Mouse (Mus musculus): ENCODE results near the gene Spata18. TPM values are rescaled to one million over a fixed set of nuclear protein-coding genes. Genes with fewer than 3 reads are reported as not detected.

The Spata18 gene
- polyA plus RNA-seq, 1 experiment: not detected

DNA sequence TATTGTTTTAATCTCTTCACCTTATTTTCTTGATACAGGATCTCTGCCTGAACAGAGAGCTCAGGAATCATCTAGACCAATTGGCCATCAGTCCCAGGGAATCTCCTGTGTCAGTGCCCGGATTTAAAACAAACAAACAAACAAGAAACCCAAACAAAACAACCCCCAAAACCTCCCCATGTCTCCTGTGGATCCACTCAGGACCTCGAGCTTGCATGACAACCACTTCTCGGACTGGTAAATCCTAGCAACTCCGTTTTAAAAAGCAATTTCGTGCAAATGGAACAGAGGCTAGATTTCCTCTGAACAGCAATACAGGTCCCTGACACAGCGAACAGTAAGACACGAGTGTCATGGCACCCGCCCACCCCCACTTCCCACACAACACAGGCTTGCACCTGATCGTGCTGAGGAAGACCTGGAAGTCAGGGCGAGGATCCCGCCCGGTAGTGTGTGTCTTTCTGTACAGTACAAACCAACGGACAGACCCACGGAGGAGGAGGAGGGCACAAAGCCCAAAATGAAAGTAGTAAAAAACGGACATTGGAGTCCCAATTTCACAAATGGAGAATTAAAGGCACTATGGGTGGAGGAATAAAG lies 714 bp upstream of the Spata18 start:
- H3K36me3 ChIP-seq (replicated peaks; ENCODE audit: low read length): no peaks in the 10 kb centered on the region
- peak overlapping the region; percentile 92 for H3K4me3 ChIP-seq (replicated peaks)
- H3K4me1 ChIP-seq: peaks cover 59% of the 10 kb centered on the region
- peaks cover 74% of the 10 kb centered on the region for H3K27me3 ChIP-seq (replicated peaks)
- TF ChIP-seq FLI1 (IDR thresholded peaks at IDR 0.05; ENCODE audit: low read length): no peak
- no peak for TF ChIP-seq GATA1 (IDR thresholded peaks at IDR 0.05; ENCODE audit: borderline replicate concordance, low read length)
- no peaks in the 10 kb centered on the region for H3K9me3 ChIP-seq

GRCm38 (mm10) chr5:73651855-73652201 lies 649 bp downstream of the Spata18 start:
- peaks cover 70% of the 10 kb centered on the region for H3K27me3 ChIP-seq (replicated peaks)
- H3K9me3 ChIP-seq: no peaks in the 10 kb centered on the region
- H3K36me3 ChIP-seq (replicated peaks; ENCODE audit: low read length): no peaks in the 10 kb centered on the region
- peaks cover 50% of the 10 kb centered on the region for H3K4me1 ChIP-seq
- peak overlapping the region; percentile 92 for H3K4me3 ChIP-seq (replicated peaks)
- TF ChIP-seq GATA1 (IDR thresholded peaks at IDR 0.05; ENCODE audit: borderline replicate concordance, low read length): no peak
- TF ChIP-seq FLI1 (IDR thresholded peaks at IDR 0.05; ENCODE audit: low read length): no peak

- H3K4me3 ChIP-seq (replicated peaks): no peak overlapping the region
- H3K36me3 ChIP-seq (replicated peaks; ENCODE audit: low read length): no peaks in the 10 kb centered on the region
- no peaks in the 10 kb centered on the region for H3K9me3 ChIP-seq
- TF ChIP-seq FLI1 (IDR thresholded peaks at IDR 0.05; ENCODE audit: low read length): no peak
- TF ChIP-seq GATA1 (IDR thresholded peaks at IDR 0.05; ENCODE audit: borderline replicate concordance, low read length): no peak
- no peaks in the 10 kb centered on the region for H3K4me1 ChIP-seq
- peaks cover 26% of the 10 kb centered on the region for H3K27me3 ChIP-seq (replicated peaks)
Observed at GRCm38 (mm10) chr5:73666695-73667094, 15.5 kb downstream of the Spata18 start.

DNA sequence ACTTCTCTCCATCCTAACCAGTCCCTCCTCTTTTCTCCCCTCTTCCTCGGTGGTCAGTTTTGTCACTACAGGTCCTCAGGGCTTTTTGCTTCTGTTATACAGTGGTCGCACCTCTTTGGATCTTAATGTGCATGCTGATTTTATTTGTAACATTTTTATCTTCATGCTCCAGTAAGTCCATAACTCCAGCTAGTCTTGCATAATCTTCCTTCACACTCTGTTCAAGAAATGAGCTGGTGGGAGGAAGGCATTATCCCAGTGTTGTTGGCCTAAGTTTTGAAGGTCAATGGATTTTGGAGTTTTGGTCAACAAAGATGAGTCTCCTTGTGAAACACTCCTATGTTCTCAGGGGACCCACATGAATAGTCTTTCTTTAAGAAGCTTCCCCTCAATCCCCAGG lies 16.7 kb downstream of the Spata18 start:
- Histone ChIP-seq H3K4me1 (no peaks in the 10 kb centered on the region), H3K27me3 (replicated peaks) (peaks cover 23% of the 10 kb centered on the region), H3K9me3 (no peaks in the 10 kb centered on the region), H3K4me3 (replicated peaks) (no peak overlapping the region), H3K36me3 (replicated peaks; ENCODE audit: low read length) (no peaks in the 10 kb centered on the region)
- TF ChIP-seq FLI1 (IDR thresholded peaks at IDR 0.05; ENCODE audit: low read length): no peak
- no peak for TF ChIP-seq GATA1 (IDR thresholded peaks at IDR 0.05; ENCODE audit: borderline replicate concordance, low read length)

- Histone ChIP-seq H3K4me1 (no peaks in the 10 kb centered on the region), H3K4me3 (replicated peaks) (no peak overlapping the region), H3K27me3 (replicated peaks) (peaks cover 19% of the 10 kb centered on the region), H3K9me3 (no peaks in the 10 kb centered on the region), H3K36me3 (replicated peaks; ENCODE audit: low read length) (no peaks in the 10 kb centered on the region)
- no peak for TF ChIP-seq FLI1 (IDR thresholded peaks at IDR 0.05; ENCODE audit: low read length)
- TF ChIP-seq GATA1 (IDR thresholded peaks at IDR 0.05; ENCODE audit: borderline replicate concordance, low read length): no peak
Observed at GRCm38 (mm10) chr5:73669386-73669785, 18.2 kb downstream of the Spata18 start.

DNA sequence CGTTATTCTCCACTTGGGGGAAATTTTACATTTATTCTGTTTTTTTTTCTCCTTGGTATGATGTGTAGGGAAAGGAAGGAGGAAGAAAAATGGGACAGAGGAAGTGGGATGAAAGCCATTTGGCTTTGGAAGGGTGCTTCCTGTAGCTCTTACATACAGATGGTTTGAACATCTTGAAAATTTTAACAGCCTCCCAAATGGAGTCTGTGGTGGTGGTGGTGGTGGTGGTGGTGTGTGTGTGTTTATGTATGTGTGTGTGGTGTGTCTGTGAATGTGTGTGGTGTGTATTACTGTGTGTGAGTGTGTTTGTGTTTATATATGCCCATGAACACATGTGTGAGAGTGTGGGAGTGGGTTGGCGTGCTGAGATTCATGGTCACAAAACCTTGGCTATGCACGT lies 24.4 kb downstream of the Spata18 start:
- Histone ChIP-seq H3K4me3 (replicated peaks) (no peak overlapping the region), H3K36me3 (replicated peaks; ENCODE audit: low read length) (no peaks in the 10 kb centered on the region), H3K27me3 (replicated peaks) (peaks cover 9% of the 10 kb centered on the region), H3K9me3 (no peaks in the 10 kb centered on the region), H3K4me1 (no peaks in the 10 kb centered on the region)
- no peak for TF ChIP-seq FLI1 (IDR thresholded peaks at IDR 0.05; ENCODE audit: low read length)
- TF ChIP-seq GATA1 (IDR thresholded peaks at IDR 0.05; ENCODE audit: borderline replicate concordance, low read length): no peak

GRCm38 (mm10) chr5:73676626-73677025 lies 25.4 kb downstream of the Spata18 start:
- Histone ChIP-seq H3K4me3 (replicated peaks) (no peak overlapping the region), H3K27me3 (replicated peaks) (peaks cover 12% of the 10 kb centered on the region), H3K9me3 (no peaks in the 10 kb centered on the region), H3K4me1 (no peaks in the 10 kb centered on the region), H3K36me3 (replicated peaks; ENCODE audit: low read length) (no peaks in the 10 kb centered on the region)
- no peak for TF ChIP-seq GATA1 (IDR thresholded peaks at IDR 0.05; ENCODE audit: borderline replicate concordance, low read length)
- no peak for TF ChIP-seq FLI1 (IDR thresholded peaks at IDR 0.05; ENCODE audit: low read length)

DNA sequence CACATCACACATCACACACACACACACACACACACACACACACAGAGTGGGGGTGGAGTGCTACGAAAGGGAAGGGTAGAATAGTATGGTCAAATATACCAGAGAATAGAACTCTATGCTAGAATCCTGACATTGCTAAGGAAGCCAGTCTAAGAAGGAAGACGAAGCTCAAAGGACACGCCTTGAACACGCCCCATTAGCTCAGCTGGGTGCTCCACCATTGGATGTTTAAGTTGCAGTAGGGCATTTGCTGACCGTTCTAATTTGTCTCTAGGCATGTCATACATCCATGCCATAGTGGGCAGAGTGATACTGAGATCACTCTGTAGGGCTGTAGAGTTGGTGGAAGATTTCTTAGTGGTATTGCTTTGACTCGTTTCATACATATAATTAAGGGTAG lies 32.0 kb downstream of the Spata18 start:
- Histone ChIP-seq H3K9me3 (no peaks in the 10 kb centered on the region), H3K4me1 (no peaks in the 10 kb centered on the region), H3K4me3 (replicated peaks) (no peak overlapping the region), H3K36me3 (replicated peaks; ENCODE audit: low read length) (no peaks in the 10 kb centered on the region), H3K27me3 (replicated peaks) (peaks cover 6% of the 10 kb centered on the region)
- TF ChIP-seq GATA1 (IDR thresholded peaks at IDR 0.05; ENCODE audit: borderline replicate concordance, low read length): no peak

GRCm38 (mm10) chr5:73683706-73684409 lies 32.7 kb downstream of the Spata18 start:
- Histone ChIP-seq H3K4me1 (no peaks in the 10 kb centered on the region), H3K4me3 (replicated peaks) (no peak overlapping the region), H3K27me3 (replicated peaks) (peaks cover 6% of the 10 kb centered on the region), H3K36me3 (replicated peaks; ENCODE audit: low read length) (no peaks in the 10 kb centered on the region), H3K9me3 (no peaks in the 10 kb centered on the region)
- TF ChIP-seq FLI1 (IDR thresholded peaks at IDR 0.05; ENCODE audit: low read length) (no peak), GATA1 (IDR thresholded peaks at IDR 0.05; ENCODE audit: borderline replicate concordance, low read length) (no peak)

DNA sequence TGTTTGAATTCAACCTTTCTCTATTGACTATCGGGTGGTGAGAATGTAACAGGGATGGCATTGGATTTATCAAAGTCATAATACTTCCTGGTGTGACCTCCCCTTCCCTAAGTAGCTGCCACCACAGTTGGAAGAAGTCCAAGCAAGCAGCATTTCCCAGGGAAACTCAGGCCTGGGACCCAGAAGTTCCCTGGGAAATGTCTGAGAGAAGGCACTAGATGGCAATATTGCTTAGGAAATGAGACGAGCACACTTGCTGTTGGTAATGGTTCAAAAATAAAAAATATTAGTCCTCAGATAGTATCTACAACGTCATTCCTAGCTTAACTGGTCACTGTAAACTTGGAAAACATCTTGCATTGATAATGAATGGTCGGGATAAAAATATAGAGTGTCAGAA lies 35.0 kb downstream of the Spata18 start:
- Histone ChIP-seq H3K4me1 (no peaks in the 10 kb centered on the region), H3K36me3 (replicated peaks; ENCODE audit: low read length) (no peaks in the 10 kb centered on the region), H3K27me3 (replicated peaks) (peaks cover 6% of the 10 kb centered on the region), H3K9me3 (no peaks in the 10 kb centered on the region), H3K4me3 (replicated peaks) (no peak overlapping the region)
- TF ChIP-seq GATA1 (IDR thresholded peaks at IDR 0.05; ENCODE audit: borderline replicate concordance, low read length) (no peak), FLI1 (IDR thresholded peaks at IDR 0.05; ENCODE audit: low read length) (no peak)
